10 mouse cellular contexts compared by ENCODE assay signal in genomic region chr3:108409656-108410358, GRCm38 (mm10). TPM values are rescaled to one million over a fixed set of nuclear protein-coding genes. Genes with fewer than 3 reads are reported as not detected.
A peak's percentile ranks its signal among the peaks of the same experiment; 100 is the strongest.
DNase-seq lines count a peak whose midpoint lies in the region; ATAC-seq lines count a peak whose summit lies in the region.
"Had no signal": no experiment of that assay in that cellular context is flagged by ENCODE, and none has a peak within 500 bp of the region (broad histone marks: within the 10 kb centered on the region; RNA-seq: fewer than 3 reads in every experiment).

No protein-coding gene starts in this region.

- DNase-seq in brain, adult 2 months (ENCODE audit: low read depth, low spot score), result peak; percentile 63
- peak; percentile 73 to 80 for DNase-seq in cerebellum, postnatal 14 days
- DNase-seq in midbrain, embryonic 10.5 days (ENCODE audit: low spot score), result no peak
- DNase-seq in testis, postnatal 14 days (ENCODE audit: low spot score), result no peak
- no peak for DNase-seq in thymus, postnatal 4 days
- no peak for DNase-seq in lung, postnatal 14 days
- no peak for DNase-seq in layer of hippocampus, postnatal 10 days (ENCODE audit: low spot score in 2 of 2)
- DNase-seq: gastrocnemius, adult 2 months had no signal

- H3K36me3 ChIP-seq in hindbrain, embryonic 12.5 days, result peaks cover 73% of the 10 kb centered on the region
- peaks cover 99% of the 10 kb centered on the region for H3K36me3 ChIP-seq in midbrain, embryonic 10.5 days

- H3K9me3 ChIP-seq in hindbrain, embryonic 12.5 days (replicated peaks), result peaks cover 5% of the 10 kb centered on the region; the same call in 1 of the 2 replicates
- H3K9me3 ChIP-seq in midbrain, embryonic 10.5 days (replicated peaks), result peaks cover 26% of the 10 kb centered on the region

- peak overlapping the region; percentile 99 for H3K27ac ChIP-seq in hindbrain, embryonic 12.5 days
- peak overlapping the region; percentile 99 for H3K27ac ChIP-seq in midbrain, embryonic 10.5 days (replicated peaks)
- H3K27ac ChIP-seq: gastrocnemius, adult 2 months had no signal

- ATAC-seq in hindbrain, embryonic 12.5 days (ENCODE audit: low FRiP score), result peak; percentile 0; the same call in 1 of the 2 replicates

- H3K9ac ChIP-seq in hindbrain, embryonic 12.5 days, result peak overlapping the region; percentile 77

- H3K4me3 ChIP-seq in hindbrain, embryonic 12.5 days, result peak overlapping the region; percentile 38
- H3K4me3 ChIP-seq in midbrain, embryonic 10.5 days, result peak overlapping the region; percentile 97
- H3K4me3 ChIP-seq: gastrocnemius, adult 2 months had no signal

- H3K27me3 ChIP-seq in hindbrain, embryonic 12.5 days, result no peaks in the 10 kb centered on the region
- H3K27me3 ChIP-seq in midbrain, embryonic 10.5 days (ENCODE audit: low read depth, poor library complexity, severe bottlenecking), result no peaks in the 10 kb centered on the region

- peaks cover 92% of the 10 kb centered on the region for H3K4me1 ChIP-seq in hindbrain, embryonic 12.5 days
- H3K4me1 ChIP-seq in midbrain, embryonic 10.5 days, result peaks cover 99% of the 10 kb centered on the region

- 24% methylated on average over 8 of the region's 8 CpGs for WGBS in hindbrain, embryonic 12.5 days
- WGBS in midbrain, embryonic 10.5 days, result 31% methylated on average over 8 of the region's 8 CpGs

- H3K4me2 ChIP-seq in hindbrain, embryonic 12.5 days (replicated peaks), result peak overlapping the region; percentile 70

RNA-seq across cellular contexts. Expression of gene Celsr2, which starts 5.5 kb away (rescaled TPM):
- polyA plus RNA-seq in hindbrain, embryonic 12.5 days (2016; fragmentation: Nextera tagmentation; extraction: Ambion mirVana), result 63.3 and 75.2 TPM in 2 replicates
- 53.7 and 67.5 TPM in 2 replicates for polyA plus RNA-seq in midbrain, embryonic 10.5 days (2016; fragmentation: Nextera tagmentation; extraction: Ambion mirVana)
- 100 to 1,000 TPM; 177 to 179 TPM for total RNA-seq in layer of hippocampus, postnatal 10 days (2021)

RNA-seq across cellular contexts. Expression of gene Psrc1, which starts 26.2 kb away (rescaled TPM):
- 39.4 and 41.0 TPM in 2 replicates for polyA plus RNA-seq in hindbrain, embryonic 12.5 days (2016; fragmentation: Nextera tagmentation; extraction: Ambion mirVana)
- 93.3 and 105 TPM in 2 replicates for polyA plus RNA-seq in midbrain, embryonic 10.5 days (2016; fragmentation: Nextera tagmentation; extraction: Ambion mirVana)
- total RNA-seq in layer of hippocampus, postnatal 10 days (2021), result 10 to 100 TPM; 12.5 to 12.8 TPM
- total RNA-seq: gastrocnemius, adult 2 months had no signal

RNA-seq across cellular contexts. Expression of gene Sars, which starts 35.2 kb away (rescaled TPM):
- polyA plus RNA-seq in hindbrain, embryonic 12.5 days (2016; fragmentation: Nextera tagmentation; extraction: Ambion mirVana), result 186 and 188 TPM in 2 replicates
- 179 and 187 TPM in 2 replicates for polyA plus RNA-seq in midbrain, embryonic 10.5 days (2016; fragmentation: Nextera tagmentation; extraction: Ambion mirVana)
- total RNA-seq in layer of hippocampus, postnatal 10 days (2021), result 100 to 1,000 TPM; 215 TPM

RNA-seq across cellular contexts. Expression of gene Mybphl, which starts 45.1 kb away (rescaled TPM):
- not detected in 2 replicates for polyA plus RNA-seq in hindbrain, embryonic 12.5 days (2016; fragmentation: Nextera tagmentation; extraction: Ambion mirVana)
- 0.09 TPM in 1 of 2 replicates, not detected in the other for polyA plus RNA-seq in midbrain, embryonic 10.5 days (2016; fragmentation: Nextera tagmentation; extraction: Ambion mirVana)
- total RNA-seq in layer of hippocampus, postnatal 10 days (2021), result under 1 TPM in 1 of 2 experiments, not detected in 1; 0.36 TPM
- total RNA-seq: ES-E14; gastrocnemius, adult 2 months had no signal

Comparison
In these comparisons a context has a peak if more than half of its experiments do, and no peak if none do; other contexts are left out.
1. DNase-seq: peak in brain, adult 2 months (single experiment) and cerebellum, postnatal 14 days (2 of 2); none in midbrain, embryonic 10.5 days (single experiment), testis, postnatal 14 days (single experiment), thymus, postnatal 4 days (single experiment), lung, postnatal 14 days (single experiment) and layer of hippocampus, postnatal 10 days (0 of 2).